Mouse (Mus musculus) cerebellum, adult 2 months (tissue): ENCODE measurements around the gene Lrig1.

Source experiments
- CTCF ChIP-seq: fragments of 200-500 bp; IDR thresholded peaks from 2 replicates; pipeline ENCODE4 v1.5.1; 2011; ENCODE audit warnings: low read depth, mild to moderate bottlenecking, control low read depth, low read length, moderate library complexity, borderline replicate concordance; ENCODE audit not compliant: insufficient read depth
- POLR2A ChIP-seq: fragments of 200-500 bp; IDR thresholded peaks from 2 replicates; pipeline ENCODE4 v1.6.1; 2011; ENCODE audit warnings: low read length, control low read depth, borderline replicate concordance; ENCODE audit not compliant: insufficient read depth

DNA sequence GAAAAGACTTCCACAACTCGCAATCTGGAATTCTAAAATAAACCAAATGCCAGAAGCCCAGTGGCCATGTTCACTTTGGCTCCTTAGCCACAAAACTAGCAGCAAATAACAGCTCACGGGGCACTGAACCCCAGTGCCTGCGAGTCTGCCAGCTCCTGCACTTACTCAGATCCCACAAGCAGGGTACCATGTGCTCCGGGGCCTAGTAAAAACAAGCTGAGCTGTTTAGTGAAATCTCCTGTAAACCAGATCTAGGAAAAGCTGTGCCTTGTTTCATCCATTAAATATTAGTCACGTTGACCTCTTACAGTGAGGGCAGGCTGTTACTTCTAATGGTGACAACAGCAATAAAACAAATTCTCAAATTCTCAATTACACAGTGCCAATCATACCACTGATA is 81.3 kb downstream of the Lrig1 start:
- TF ChIP-seq CTCF (no peak), POLR2A (no peak)
